Mouse (Mus musculus): Measurements from ENCODE around the gene Tmem88. TPM values are rescaled to one million over a fixed set of nuclear protein-coding genes. Genes with fewer than 3 reads are reported as not detected.
"Not testable (repeated sequence)": the region's sequence is repeated elsewhere in the genome, so short reads cannot be mapped to it uniquely, and the experiment has no call there.

The Tmem88 gene
- polyA plus RNA-seq, 1 experiment from 2014 or later, result 6.6 TPM

DNA sequence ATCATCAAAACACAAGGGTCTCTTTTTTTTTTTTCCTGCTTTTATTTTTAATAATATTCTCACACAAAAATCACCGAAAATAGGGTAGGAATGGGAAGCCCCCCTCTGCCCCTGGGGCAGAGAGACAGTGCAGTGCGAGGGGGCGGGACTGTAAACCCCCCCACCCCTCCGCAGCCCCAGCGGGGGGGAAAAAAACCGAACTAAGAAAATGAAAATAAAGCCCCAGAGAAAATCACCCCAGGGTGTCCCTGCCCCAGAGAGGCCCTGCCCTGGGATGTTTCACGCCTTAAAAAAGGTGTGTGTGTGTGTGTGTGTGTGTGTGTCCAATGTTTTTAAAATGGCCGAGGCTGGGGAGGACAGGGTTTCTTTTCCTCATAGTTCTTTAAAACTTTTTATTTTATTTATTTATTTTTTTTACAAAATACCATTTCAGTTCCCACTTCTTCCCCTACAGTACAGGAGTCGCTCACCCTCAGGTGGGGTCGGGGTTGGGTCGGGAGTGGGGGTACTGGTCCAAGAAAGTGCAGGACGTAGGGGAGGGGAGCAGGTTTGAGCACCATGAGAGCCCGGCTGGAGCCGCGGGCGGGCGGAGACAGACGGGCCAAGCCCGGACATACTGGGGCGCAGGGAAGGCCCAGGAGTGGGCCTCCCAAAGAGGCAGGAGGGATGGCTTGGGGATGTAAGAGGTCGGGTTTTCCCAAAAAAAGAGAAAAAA is 609 bp upstream of the Tmem88 start:
- H3K9me3 ChIP-seq (replicated peaks), result no peaks in the 10 kb centered on the region
- H3K4me3 ChIP-seq, result peak overlapping the region; percentile 13
- peaks cover 30% of the 10 kb centered on the region for H3K27me3 ChIP-seq
- no peak for ATAC-seq
- peak overlapping the region; percentile 55 for H3K9ac ChIP-seq
- H3K27ac ChIP-seq, result no peak overlapping the region
- peaks cover 47% of the 10 kb centered on the region for H3K4me1 ChIP-seq
- peaks cover 60% of the 10 kb centered on the region for H3K36me3 ChIP-seq (ENCODE audit: poor library complexity, severe bottlenecking)
- H3K4me2 ChIP-seq, result peak overlapping the region; percentile 30; the same call in 1 of the 2 replicates
- 18% methylated on average over 21 of the region's 21 CpGs for WGBS

DNA sequence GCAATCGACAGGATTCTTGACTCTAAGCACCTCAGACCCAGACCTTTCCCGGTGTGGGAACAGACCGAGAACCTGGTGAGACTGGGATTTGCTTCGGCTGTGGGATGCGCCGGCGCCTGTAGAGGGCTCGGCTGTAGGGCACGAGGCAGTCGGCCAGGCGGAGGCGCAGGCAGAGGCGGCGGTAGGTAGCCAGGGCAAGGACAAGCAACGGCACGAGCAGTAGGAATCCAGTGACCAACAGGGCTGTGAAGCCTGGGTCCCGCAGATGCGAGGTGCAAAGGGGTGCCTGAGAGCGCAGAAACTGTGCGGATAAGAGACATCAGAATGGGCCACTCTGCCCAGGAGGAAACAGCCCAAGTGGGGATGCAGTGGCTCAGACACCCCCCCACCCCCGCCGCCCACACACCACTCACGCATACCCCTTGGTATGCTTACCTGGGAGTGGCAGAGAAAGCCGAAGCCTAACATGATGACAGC is 415 bp downstream of the Tmem88 start:
- Histone ChIP-seq H3K9me3 (replicated peaks) (no peaks in the 10 kb centered on the region), H3K4me3 (peak overlapping the region; percentile 13; the same call in 1 of the 2 replicates), H3K4me2 (peak overlapping the region; percentile 30)

DNA sequence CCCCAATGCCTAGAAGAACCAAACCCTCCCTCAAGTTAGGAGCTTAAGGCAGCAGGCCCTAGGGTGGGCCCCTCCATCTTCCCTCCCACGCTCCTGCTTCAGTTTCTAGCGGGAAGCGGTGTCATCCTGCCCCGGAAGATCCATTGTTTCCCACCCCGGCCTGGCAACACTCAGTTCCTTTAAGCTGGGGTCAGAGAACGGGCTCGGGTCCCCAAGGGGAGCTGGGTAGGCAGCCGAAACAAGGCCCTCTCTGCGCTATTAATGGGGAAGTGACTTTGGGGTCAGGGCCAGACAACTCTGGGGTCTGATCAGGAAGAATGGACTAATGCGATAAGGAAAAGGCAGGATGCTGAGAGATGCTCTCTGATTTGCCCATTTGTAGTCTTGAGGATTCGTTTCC is 1.3 kb downstream of the Tmem88 start:
- Histone ChIP-seq H3K9ac (peak overlapping the region; percentile 83), H3K27ac (peak overlapping the region; percentile 8; the same call in 1 of the 2 replicates), H3K4me2 (peak overlapping the region; percentile 85), H3K27me3 (peaks cover 30% of the 10 kb centered on the region), H3K9me3 (replicated peaks) (no peaks in the 10 kb centered on the region), H3K4me3 (peak overlapping the region; percentile 67; the same call in 1 of the 2 replicates), H3K36me3 (ENCODE audit: poor library complexity, severe bottlenecking) (peaks cover 47% of the 10 kb centered on the region), H3K4me1 (peaks cover 47% of the 10 kb centered on the region)
- ATAC-seq, result no peak
- 30% methylated on average over 11 of the region's 11 CpGs for WGBS

More for the DNA sequence above, 415 bp downstream of the Tmem88 start:
- no peak for ATAC-seq
- Histone ChIP-seq H3K27ac (0 out of 2 replicates have a peak overlapping the region, but pooled peaks have one; percentile 8), H3K36me3 (ENCODE audit: poor library complexity, severe bottlenecking) (peaks cover 50% of the 10 kb centered on the region), H3K9ac (peak overlapping the region; percentile 55), H3K27me3 (peaks cover 30% of the 10 kb centered on the region), H3K4me1 (peaks cover 47% of the 10 kb centered on the region)
- WGBS, result 9% methylated on average over 24 of the region's 24 CpGs

DNA sequence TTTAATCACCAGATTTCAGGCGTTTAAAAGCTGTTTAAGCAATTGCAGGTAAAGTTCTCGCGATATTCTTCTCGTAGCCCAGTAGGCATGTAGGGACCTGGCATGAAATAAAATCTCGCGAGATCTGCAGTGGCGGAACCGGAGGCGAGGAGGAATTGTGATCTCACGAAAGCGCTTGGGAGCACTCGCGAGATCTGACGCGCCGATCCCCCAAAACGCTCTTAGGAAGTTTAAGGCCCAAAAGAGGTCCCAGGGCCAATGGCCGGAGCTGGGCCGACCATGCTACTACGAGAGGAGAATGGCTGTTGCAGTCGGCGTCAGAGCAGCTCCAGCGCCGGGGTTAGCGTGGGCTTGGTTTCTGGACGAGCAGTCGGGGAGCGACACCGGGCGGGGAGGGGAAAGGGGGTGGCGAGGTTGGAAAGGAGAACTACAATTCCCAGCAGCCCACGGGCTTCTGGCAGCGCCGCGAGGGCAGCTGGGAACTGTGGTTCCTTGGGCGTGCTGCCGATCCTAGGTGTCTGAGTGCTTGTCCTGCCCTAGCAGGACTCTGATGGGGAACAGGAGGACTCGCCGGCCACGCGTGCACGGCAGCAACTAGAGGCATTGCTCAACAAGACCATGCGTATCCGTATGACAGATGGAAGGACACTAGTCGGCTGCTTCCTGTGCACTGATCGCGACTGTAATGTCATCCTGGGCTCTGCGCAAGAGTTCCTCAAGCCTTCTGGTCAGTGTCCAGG is 2.2 kb downstream of the Tmem88 start:
- WGBS, result under 1% methylated on average over 44 of the region's 48 CpGs
- peak overlapping the region; percentile 95 for H3K27ac ChIP-seq
- no peaks in the 10 kb centered on the region for H3K9me3 ChIP-seq (replicated peaks)
- H3K36me3 ChIP-seq (ENCODE audit: poor library complexity, severe bottlenecking), result peaks cover 37% of the 10 kb centered on the region
- H3K4me1 ChIP-seq, result peaks cover 41% of the 10 kb centered on the region
- H3K4me3 ChIP-seq, result peak overlapping the region; percentile 67
- H3K27me3 ChIP-seq, result peaks cover 27% of the 10 kb centered on the region
- H3K4me2 ChIP-seq, result peak overlapping the region; percentile 85
- peak overlapping the region; percentile 83 for H3K9ac ChIP-seq
- ATAC-seq, result peak; percentile 90

DNA sequence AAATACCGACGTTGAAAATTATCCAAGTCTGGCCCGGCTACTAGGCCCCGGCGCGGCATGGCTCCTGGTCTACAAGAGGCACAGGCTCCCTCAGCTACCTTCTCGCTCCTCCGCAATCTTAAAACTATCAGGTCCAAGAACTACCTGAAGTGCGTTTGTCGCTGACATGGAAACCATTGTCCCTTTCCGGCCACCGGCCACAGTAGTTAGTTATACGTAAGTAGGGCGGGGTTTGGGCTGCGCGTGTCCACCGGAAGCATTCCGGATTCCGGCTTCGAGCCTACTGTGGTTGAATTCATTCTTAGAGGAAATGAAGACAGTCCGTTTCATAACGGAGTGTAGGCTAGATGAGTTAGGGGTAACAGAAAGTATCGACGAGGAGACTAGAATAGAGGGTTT is 2.8 kb downstream of the Tmem88 start, which contains the start of the genes Naa38 and Cyb5d1:
Gene Naa38 (plus strand): TSS at position 253 of the 399 bp plus-strand sequence.
Gene Cyb5d1 (minus strand): TSS at position 397 of the 399 bp plus-strand sequence.
- H3K4me3 ChIP-seq, result peak within 1 kb of the TSS; percentile 67
- under 1% methylated on average over 20 of the region's 24 CpGs for WGBS
- peak within 1 kb of the TSS; percentile 95 for H3K27ac ChIP-seq
- H3K4me2 ChIP-seq, result peak within 1 kb of the TSS; percentile 85
- peaks cover 31% of the 10 kb centered on the region for H3K36me3 ChIP-seq (ENCODE audit: poor library complexity, severe bottlenecking)
- H3K27me3 ChIP-seq, result peaks cover 21% of the 10 kb centered on the region
- H3K9ac ChIP-seq, result peak within 1 kb of the TSS; percentile 83
- ATAC-seq, result peak; percentile 79
- not testable (repeated sequence) for H3K9me3 ChIP-seq (replicated peaks)
- peaks cover 40% of the 10 kb centered on the region for H3K4me1 ChIP-seq

DNA sequence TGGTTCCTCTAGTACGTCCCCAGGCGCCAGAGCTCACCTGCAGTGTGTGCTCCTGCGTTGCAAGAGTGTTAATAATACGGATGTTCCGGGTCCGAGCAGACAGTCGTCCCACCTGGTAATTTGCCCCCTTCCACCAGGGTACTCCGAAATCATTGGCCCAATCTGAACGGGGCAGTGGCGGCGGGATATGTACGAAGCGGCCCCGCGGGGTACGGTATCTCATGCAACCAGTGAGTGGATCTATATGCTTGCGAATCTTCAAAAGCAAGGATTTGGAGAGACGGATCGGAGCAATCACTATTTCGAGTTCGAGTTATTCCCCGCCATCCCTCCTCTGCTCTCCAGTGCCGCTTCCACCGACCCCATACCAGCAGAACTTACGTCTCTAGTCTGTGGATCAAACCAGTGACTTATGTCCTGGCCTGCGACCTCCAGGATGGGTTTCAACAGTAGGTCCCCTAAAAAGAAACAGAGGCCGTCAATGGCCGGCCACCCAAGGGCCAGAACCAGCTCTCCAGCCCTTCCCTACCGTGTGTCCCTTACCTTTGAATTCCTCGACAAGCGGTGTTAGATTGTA is 3.4 kb downstream of the Tmem88 start:
- Histone ChIP-seq H3K4me1 (peaks cover 40% of the 10 kb centered on the region), H3K9ac (peak overlapping the region; percentile 83), H3K27ac (peak overlapping the region; percentile 95; the same call in 1 of the 2 replicates), H3K27me3 (peaks cover 16% of the 10 kb centered on the region), H3K4me2 (peak overlapping the region; percentile 85), H3K36me3 (ENCODE audit: poor library complexity, severe bottlenecking) (peaks cover 26% of the 10 kb centered on the region), H3K4me3 (peak overlapping the region; percentile 67)
- WGBS, result 1% methylated on average over 31 of the region's 31 CpGs
- 0 out of 2 replicates have a peak, but pooled peaks have one; percentile 0 for ATAC-seq
- H3K9me3 ChIP-seq (replicated peaks), result not testable (repeated sequence)

DNA sequence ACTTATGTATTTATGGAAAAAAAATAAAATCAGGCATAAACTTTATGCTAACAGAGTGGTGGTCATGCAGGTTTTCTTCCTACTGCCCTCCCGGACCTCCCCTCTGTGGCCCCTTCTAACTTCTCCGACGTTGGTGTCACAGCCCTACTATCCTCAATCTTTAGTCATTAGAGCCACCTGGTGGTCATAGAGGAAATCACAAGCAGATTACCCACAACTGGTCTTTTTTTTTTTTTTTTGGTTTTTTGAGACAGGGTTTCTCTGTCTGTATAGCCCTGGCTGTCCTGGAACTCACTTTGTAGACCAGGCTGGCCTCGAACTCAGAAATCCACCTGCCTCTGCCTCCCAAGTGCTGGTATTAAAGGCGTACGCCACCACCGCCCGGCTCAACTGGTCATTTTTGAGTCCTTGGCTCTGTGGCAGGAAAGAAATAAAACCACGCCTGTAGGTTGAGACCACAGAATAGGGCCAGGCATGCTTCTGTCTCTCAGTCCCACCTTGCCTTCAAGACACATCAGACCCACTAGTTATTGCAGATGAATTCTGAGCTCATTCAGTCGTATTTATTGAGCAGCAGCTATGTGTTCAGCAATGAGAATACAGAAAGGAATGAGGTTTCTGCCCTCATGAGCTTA is 7.5 kb downstream of the Tmem88 start:
- Histone ChIP-seq H3K4me3 (no peak overlapping the region), H3K9me3 (replicated peaks) (no peaks in the 10 kb centered on the region), H3K9ac (no peak overlapping the region), H3K4me1 (peaks cover 14% of the 10 kb centered on the region), H3K27me3 (no peaks in the 10 kb centered on the region), H3K4me2 (no peak overlapping the region), H3K27ac (no peak overlapping the region), H3K36me3 (ENCODE audit: poor library complexity, severe bottlenecking) (peaks cover 5% of the 10 kb centered on the region; the same call in 1 of the 2 replicates)
- ATAC-seq, result peak; percentile 30; the same call in 1 of the 2 replicates
- WGBS, result 53% methylated on average over 10 of the region's 10 CpGs

DNA sequence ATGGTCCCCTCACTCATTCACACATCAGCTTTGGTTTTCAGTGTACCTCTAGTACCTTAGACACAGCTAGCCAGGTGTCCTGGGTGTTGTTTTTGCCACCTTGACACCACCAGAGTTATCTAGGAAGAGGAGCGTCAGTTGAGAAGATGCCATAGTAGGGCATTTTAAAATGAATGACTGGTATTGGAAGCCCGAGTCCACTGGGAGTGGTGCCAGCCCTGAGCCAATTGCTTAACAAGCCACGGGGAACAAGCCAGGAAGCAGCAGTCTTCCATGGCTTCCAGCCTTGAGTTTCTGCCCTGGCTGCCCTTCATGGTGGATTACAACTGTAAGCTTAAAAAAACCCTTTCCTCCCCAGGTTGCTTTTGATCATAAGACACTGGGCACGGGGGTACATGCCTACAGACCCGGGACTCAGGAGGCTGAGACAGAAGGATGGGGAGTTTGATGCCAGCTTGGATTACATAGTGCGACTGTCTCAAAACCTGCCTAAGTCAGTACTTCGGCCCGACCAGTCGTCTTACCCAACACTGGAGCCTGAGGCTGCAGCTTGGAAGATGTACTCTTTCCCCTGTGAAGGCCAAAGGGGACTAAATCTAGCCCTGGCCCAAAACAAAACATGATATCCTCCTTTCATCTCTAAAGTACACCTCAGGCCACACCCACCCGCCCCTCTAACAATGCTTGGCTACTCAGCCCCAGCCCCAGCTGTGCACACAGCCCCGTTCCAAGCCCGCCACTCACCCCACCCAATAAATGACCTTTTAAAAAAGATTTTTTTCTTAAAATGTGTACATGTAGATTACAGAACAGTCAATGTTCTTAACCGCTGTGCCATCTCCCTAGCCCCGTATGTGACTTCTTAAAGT is 8.3 kb downstream of the Tmem88 start:
- H3K27me3 ChIP-seq, result no peaks in the 10 kb centered on the region
- H3K36me3 ChIP-seq (ENCODE audit: poor library complexity, severe bottlenecking), result peaks cover 5% of the 10 kb centered on the region; the same call in 1 of the 2 replicates
- no peak overlapping the region for H3K4me3 ChIP-seq
- H3K4me2 ChIP-seq, result no peak overlapping the region
- peaks cover 14% of the 10 kb centered on the region for H3K4me1 ChIP-seq
- H3K9ac ChIP-seq, result peak overlapping the region; percentile 18; the same call in 1 of the 2 replicates
- peak; percentile 29; the same call in 1 of the 2 replicates for ATAC-seq
- H3K27ac ChIP-seq, result no peak overlapping the region
- 62% methylated on average over 14 of the region's 14 CpGs for WGBS
- no peaks in the 10 kb centered on the region for H3K9me3 ChIP-seq (replicated peaks)

DNA sequence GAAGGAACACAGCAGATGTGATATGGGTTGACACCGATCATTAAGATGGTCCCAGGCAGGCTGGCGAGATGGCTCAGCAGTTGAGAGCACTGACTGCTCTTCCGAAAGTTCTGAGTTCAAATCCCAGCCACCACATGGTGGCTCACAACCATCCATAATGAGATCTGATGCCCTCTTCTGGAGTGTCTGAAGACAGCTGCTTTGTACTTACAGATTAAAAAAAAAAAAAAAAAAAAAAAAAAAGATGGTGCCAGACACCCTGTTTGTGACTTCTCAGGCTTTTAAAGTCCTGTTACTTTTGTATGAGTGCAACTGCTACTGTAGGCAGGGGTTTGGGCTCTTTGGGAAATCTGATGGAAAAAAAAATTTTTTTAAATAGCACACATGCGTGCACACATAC is 9.4 kb downstream of the Tmem88 start:
- no peak overlapping the region for H3K27ac ChIP-seq
- no peaks in the 10 kb centered on the region for H3K9me3 ChIP-seq (replicated peaks)
- H3K4me3 ChIP-seq, result no peak overlapping the region
- H3K27me3 ChIP-seq, result no peaks in the 10 kb centered on the region
- H3K4me1 ChIP-seq, result peaks cover 9% of the 10 kb centered on the region; the same call in 1 of the 2 replicates
- H3K36me3 ChIP-seq (ENCODE audit: poor library complexity, severe bottlenecking), result peaks cover 5% of the 10 kb centered on the region; the same call in 1 of the 2 replicates
- ATAC-seq, result no peak
- WGBS, result 95% methylated on average over 4 of the region's 4 CpGs
- H3K9ac ChIP-seq, result no peak overlapping the region
- H3K4me2 ChIP-seq, result no peak overlapping the region

DNA sequence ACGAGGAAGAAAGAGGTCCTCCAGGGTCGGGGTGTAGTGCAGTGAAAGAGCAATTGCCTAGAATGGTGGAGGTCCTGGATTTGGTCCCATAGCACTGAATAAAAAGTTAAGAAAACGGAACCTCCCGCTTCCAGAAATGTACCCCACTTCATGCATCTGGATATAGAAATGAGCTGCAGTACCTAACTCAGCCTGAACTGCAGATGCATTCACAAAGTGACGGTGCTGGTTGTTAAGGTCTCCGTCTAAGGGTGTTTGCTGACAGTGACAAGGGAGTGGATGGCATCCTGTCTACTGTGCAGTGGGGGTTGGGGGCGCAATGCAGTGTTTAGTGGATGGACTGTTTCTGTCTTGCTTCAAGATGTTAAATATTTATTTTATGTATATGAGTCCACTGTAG is 11.3 kb downstream of the Tmem88 start:
- WGBS, result 75% methylated on average over 7 of the region's 7 CpGs
- H3K36me3 ChIP-seq (ENCODE audit: poor library complexity, severe bottlenecking), result no peaks in the 10 kb centered on the region
- no peak overlapping the region for H3K4me2 ChIP-seq
- peaks cover 18% of the 10 kb centered on the region; the same call in 1 of the 2 replicates for H3K4me1 ChIP-seq
- no peak overlapping the region for H3K9ac ChIP-seq
- H3K9me3 ChIP-seq (replicated peaks), result no peaks in the 10 kb centered on the region
- H3K27me3 ChIP-seq, result no peaks in the 10 kb centered on the region
- H3K4me3 ChIP-seq, result no peak overlapping the region
- ATAC-seq, result no peak
- H3K27ac ChIP-seq, result no peak overlapping the region
